Mouse (Mus musculus): ENCODE results near the gene Klrb1b.
A peak's percentile ranks its signal among the peaks of the same experiment; 100 is the strongest.

Klrb1b gene

DNA sequence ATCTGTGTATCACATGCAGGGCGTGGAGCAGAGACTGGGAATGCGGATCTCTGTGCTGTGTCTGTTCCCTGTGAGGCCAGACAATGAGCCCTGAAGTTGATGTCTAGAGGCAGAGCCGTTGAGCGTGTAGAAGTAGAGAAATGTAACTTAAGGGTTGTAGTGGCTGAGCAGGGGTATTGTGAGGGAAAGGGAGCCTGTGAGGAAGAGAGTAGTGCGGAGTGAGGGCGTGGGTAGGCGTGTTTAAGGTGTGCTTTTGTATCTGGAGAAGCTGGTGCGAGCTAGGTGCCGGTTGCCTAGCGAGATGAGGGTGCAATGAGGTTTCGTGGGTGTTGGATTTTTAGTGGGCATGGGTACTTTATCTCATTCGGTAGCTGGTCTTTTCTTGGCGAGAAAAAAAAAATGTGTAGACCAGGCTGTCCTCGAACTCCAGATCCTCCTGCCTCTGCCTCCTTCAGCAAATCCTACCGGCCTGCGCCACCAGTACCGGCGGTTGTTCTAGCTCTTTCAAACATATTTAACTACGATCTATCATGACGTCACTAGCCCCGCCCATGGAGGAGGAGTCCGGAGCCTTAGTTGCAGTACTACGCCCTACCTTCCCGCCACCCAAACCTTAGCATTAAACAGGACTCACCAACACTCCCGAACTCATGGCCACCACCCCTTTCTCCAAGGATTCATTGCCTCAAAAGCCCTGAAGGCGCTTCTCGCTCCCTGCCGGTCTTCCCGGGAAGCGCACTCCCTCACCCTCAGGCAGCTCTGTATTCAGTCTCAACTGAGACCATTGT is 62.2 kb downstream of the Klrb1b start:
- peak; percentile 99 for DNase-seq (ENCODE audit: extremely low read depth, insufficient read length, low spot score)

All from 3134 (cell line).